Mouse (Mus musculus) midbrain, postnatal 0 days (tissue): ENCODE data around the gene Spout1. TPM values are rescaled to one million over a fixed set of nuclear protein-coding genes. Genes with fewer than 3 reads are reported as not detected.
"Not testable (repeated sequence)": the region's sequence is repeated elsewhere in the genome, so short reads cannot be mapped to it uniquely, and the experiment has no call there.

Experiments used
- ATAC-seq: fragments of 200-750 bp; cut with Nextera tagmentation; 2 replicates; pipeline ENCODE4 v1.8.0; 2017; ENCODE audit warnings: moderate number of reproducible peaks, mild to moderate bottlenecking, moderate TSS enrichment, moderate library complexity; ENCODE audit not compliant: low FRiP score
- DNase-seq: peaks from one replicate; pipeline ENCODE4 v3.0.0-alpha.2; 2015; ENCODE audit warnings: low spot score
- H3K27ac ChIP-seq: fragments of 300-500 bp; sonication (generic); 2 replicates; pipeline ENCODE4 v1.5.1; 2014; ENCODE audit warnings: low read depth, mild to moderate bottlenecking, low read length, mixed read lengths
- H3K27me3 ChIP-seq: fragments of 300-500 bp; sonication (generic); 2 replicates; pipeline ENCODE4 v1.6.1; 2014; ENCODE audit warnings: low read length, control low read depth, mixed read lengths; ENCODE audit not compliant: insufficient read depth
- H3K36me3 ChIP-seq: fragments of 300-500 bp; sonication (generic); 2 replicates; pipeline ENCODE4 v1.6.1; 2014; ENCODE audit warnings: low read length, control low read depth, mixed read lengths; ENCODE audit not compliant: insufficient read depth
- H3K4me1 ChIP-seq: fragments of 300-500 bp; sonication (generic); 2 replicates; pipeline ENCODE4 v1.6.1; 2014; ENCODE audit warnings: mild to moderate bottlenecking, control low read depth, antibody characterized with exemption, low read length, mixed read lengths; ENCODE audit not compliant: insufficient read depth
- H3K4me2 ChIP-seq: fragments of 300-500 bp; sonication (generic); 2 replicates; pipeline ENCODE4 v1.6.1; 2014; ENCODE audit warnings: low read depth, mild to moderate bottlenecking, low read length, mixed read lengths; ENCODE audit not compliant: poor library complexity, severe bottlenecking
- H3K4me3 ChIP-seq: fragments of 300-500 bp; sonication (generic); 2 replicates; pipeline ENCODE4 v1.5.1; 2014; ENCODE audit warnings: low read depth, mild to moderate bottlenecking, low read length, moderate library complexity
- H3K9ac ChIP-seq: fragments of 300-500 bp; sonication (generic); replicated peaks from 2 replicates; pipeline ENCODE4 v1.6.1; 2014; ENCODE audit warnings: mild to moderate bottlenecking, low read length, moderate library complexity, mixed read lengths; ENCODE audit not compliant: poor library complexity, severe bottlenecking
- H3K9me3 ChIP-seq: fragments of 300-500 bp; sonication (generic); 2 replicates; pipeline ENCODE4 v1.6.1; 2016; ENCODE audit warnings: low read length, control low read depth
- CTCF ChIP-seq: IDR thresholded peaks from 2 replicates; pipeline ENCODE4 v1.5.1; 2016; ENCODE audit warnings: antibody characterized with exemption, mild to moderate bottlenecking
- WGBS: fragments of 180-500 bp; shearing (Covaris S2); extraction: QIAGEN DNeasy Blood & Tissue Kit; methylation state at CpG from one replicate; pipeline ENCODE4 v1.1.7; 2014; 5-methylcytosine and 5-hydroxymethylcytosine counted together
- polyA plus RNA-seq: library from polyadenylated mRNA; unstranded; fragments of >200 nt; fragmentation: Nextera tagmentation; extraction: Ambion mirVana; gene quantifications from 2 replicates; pipeline ENCODE4 v1.2.1, GENCODE M21; 2015
- total RNA-seq: library from RNA; depleted of rRNA; stranded (reverse); fragments of >200 nt; gene quantifications from 2 replicates; pipeline ENCODE4 v1.2.3, GENCODE M21; 2014

The Spout1 gene
- total and polyA plus RNA-seq, 2 experiments from 2014 or later, result 47.6 to 55.9 TPM

GRCm38 (mm10) chr2:30152616-30153015 lies 25.6 kb downstream of the Spout1 start:
- H3K4me1 ChIP-seq, result no peaks in the 10 kb centered on the region
- 66% methylated on average over 8 of the region's 8 CpGs for WGBS
- H3K9ac ChIP-seq, result no peak overlapping the region
- no peaks in the 10 kb centered on the region for H3K9me3 ChIP-seq
- H3K27ac ChIP-seq, result no peak overlapping the region
- H3K36me3 ChIP-seq, result peaks cover 31% of the 10 kb centered on the region
- H3K27me3 ChIP-seq, result no peaks in the 10 kb centered on the region
- H3K4me2 ChIP-seq, result no peak overlapping the region
- no peak for TF ChIP-seq CTCF
- H3K4me3 ChIP-seq, result no peak overlapping the region
- no peak for ATAC-seq
- DNase-seq, result no peak

DNA sequence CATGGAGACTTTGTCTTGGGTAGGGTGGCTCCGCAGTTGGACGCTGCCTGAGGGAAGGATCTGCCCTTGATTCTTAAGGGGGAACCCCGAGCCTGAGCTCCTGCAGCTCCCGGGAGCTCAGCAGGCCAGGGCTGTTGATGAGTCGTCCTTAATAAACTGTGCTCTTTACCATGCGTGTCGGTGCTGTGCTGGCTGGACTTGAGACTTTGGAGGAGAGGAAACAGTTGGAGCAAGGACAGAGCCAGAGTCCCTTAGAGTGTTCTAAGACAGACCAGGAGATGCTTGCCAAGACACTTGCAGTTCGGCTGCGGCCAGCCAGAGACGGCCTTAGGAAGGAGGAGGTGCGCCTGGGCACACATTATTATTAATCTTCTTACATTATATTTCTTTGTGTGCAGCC lies 26.4 kb downstream of the Spout1 start:
- H3K27me3 ChIP-seq, result no peaks in the 10 kb centered on the region
- H3K36me3 ChIP-seq, result peaks cover 39% of the 10 kb centered on the region
- ATAC-seq (no peak), DNase-seq (no peak)
- H3K9me3 ChIP-seq, result no peaks in the 10 kb centered on the region
- H3K4me3 ChIP-seq, result no peak overlapping the region
- no peak overlapping the region for H3K27ac ChIP-seq
- H3K4me1 ChIP-seq, result no peaks in the 10 kb centered on the region
- no peak overlapping the region for H3K4me2 ChIP-seq
- H3K9ac ChIP-seq, result no peak overlapping the region
- WGBS, result 84% methylated on average over 11 of the region's 11 CpGs
- no peak for TF ChIP-seq CTCF

DNA sequence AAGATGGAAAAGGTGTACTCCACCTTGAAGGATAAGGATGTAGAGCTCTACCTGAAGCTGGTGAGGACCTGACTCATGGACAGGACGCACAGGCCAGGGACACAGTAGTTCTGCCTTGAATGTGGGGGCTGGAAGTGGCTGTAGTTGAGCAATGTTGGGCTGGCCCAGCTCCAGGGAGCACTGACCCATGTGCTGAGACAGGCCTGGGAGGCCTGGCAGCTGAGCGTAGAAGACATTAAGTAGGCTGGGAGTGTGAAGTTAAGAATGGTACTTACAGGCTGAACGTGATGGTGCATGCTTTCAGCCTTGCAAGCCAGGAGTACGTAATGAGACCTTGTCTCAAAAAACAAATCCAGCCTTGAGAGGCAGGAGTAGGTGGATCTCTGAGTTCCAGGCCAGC lies 30.8 kb downstream of the Spout1 start:
- DNase-seq (no peak), ATAC-seq (no peak)
- Histone ChIP-seq H3K4me1 (no peaks in the 10 kb centered on the region), H3K27me3 (no peaks in the 10 kb centered on the region), H3K27ac (no peak overlapping the region), H3K9me3 (no peaks in the 10 kb centered on the region), H3K4me3 (no peak overlapping the region), H3K36me3 (peaks cover 69% of the 10 kb centered on the region), H3K4me2 (no peak overlapping the region), H3K9ac (no peak overlapping the region)
- TF ChIP-seq CTCF, result no peak
- WGBS, result 94% methylated on average over 4 of the region's 4 CpGs

- H3K9ac ChIP-seq, result no peak overlapping the region
- DNase-seq (no peak), ATAC-seq (no peak)
- H3K27me3 ChIP-seq, result no peaks in the 10 kb centered on the region
- no peak overlapping the region for H3K27ac ChIP-seq
- TF ChIP-seq CTCF, result no peak
- no peak overlapping the region for H3K4me2 ChIP-seq
- H3K9me3 ChIP-seq, result no peaks in the 10 kb centered on the region
- no peak overlapping the region for H3K4me3 ChIP-seq
- WGBS, result 95% methylated on average over 4 of the region's 4 CpGs
- H3K36me3 ChIP-seq, result peaks cover 77% of the 10 kb centered on the region
- no peaks in the 10 kb centered on the region for H3K4me1 ChIP-seq
Measured at GRCm38 (mm10) chr2:30144436-30144835, 33.8 kb downstream of the Spout1 start.

DNA sequence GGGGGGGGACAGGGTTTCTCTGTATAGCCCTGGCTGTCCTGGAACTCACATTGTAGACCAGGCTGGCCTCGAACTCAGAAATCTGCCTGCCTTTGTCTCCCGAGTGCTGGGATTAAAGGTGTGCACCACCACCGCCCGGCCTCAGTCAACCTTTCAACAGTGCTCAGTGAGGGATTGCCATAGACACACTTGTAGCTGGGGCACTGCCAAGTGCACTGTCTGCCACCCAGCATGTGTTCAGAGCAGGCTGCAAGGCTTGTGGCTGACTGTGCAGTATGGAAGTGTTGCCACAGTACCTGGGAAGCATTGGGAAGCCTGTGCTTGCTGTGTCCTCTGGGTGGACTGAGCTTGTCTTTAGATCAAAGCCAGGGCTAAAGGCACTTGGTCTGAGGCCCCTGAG lies 38.2 kb downstream of the Spout1 start:
- not testable (repeated sequence) for H3K27ac ChIP-seq, H3K4me2 ChIP-seq, H3K27me3 ChIP-seq, H3K4me1 ChIP-seq, H3K4me3 ChIP-seq, H3K9me3 ChIP-seq, DNase-seq, ATAC-seq, H3K9ac ChIP-seq
- peaks cover 46% of the 10 kb centered on the region for H3K36me3 ChIP-seq
- WGBS, result 82% methylated on average over 4 of the region's 4 CpGs

GRCm38 (mm10) chr2:30136458-30136857 lies 41.8 kb downstream of the Spout1 start:
- H3K4me2 ChIP-seq, result no peak overlapping the region
- H3K4me3 ChIP-seq, result no peak overlapping the region
- no peak overlapping the region for H3K9ac ChIP-seq
- whole genome bisulfite sequencing, result 90% methylated on average over 10 of the region's 10 CpGs
- H3K27me3 ChIP-seq, result no peaks in the 10 kb centered on the region
- DNase-seq (no peak), ATAC-seq (no peak)
- TF ChIP-seq CTCF, result no peak
- peaks cover 11% of the 10 kb centered on the region; the same call in 1 of the 2 replicates for H3K4me1 ChIP-seq
- H3K36me3 ChIP-seq, result peaks cover 18% of the 10 kb centered on the region
- no peaks in the 10 kb centered on the region for H3K9me3 ChIP-seq
- no peak overlapping the region for H3K27ac ChIP-seq
